Mouse (Mus musculus) erythroblast, embryonic 14.5 days (primary cell): ENCODE data around the gene Hdgfl2.

Experiments used
- GATA1 ChIP-seq: IDR thresholded peaks from 2 replicates; pipeline ENCODE4 v1.6.1; 2012; ENCODE audit warnings: low read length, inconsistent platforms, mixed read lengths
- TAL1 ChIP-seq: IDR thresholded peaks from 3 replicates; pipeline ENCODE4 v1.6.1; 2012; ENCODE audit warnings: low read length, inconsistent platforms, mixed read lengths

- TF ChIP-seq GATA1 (no peak), TAL1 (no peak)
Measured at GRCm38 (mm10) chr17:56133457-56134363, 54.3 kb downstream of the Hdgfl2 start.
